Mouse (Mus musculus) mouse embryonic stem cell (cell line): ENCODE results near the gene Rab11fip3.

Experiments
- in situ Hi-C, 2 experiments: fragments of 300-500 bp; cut with MboI; formaldehyde crosslinking; loops; 1 replicate in 1 of 2; 3 replicates in 1 of 2; pipeline ENCODE4 v1.14.3; 2019 to 2020; ENCODE audit warnings: low sequenced_read_pairs in 2 of 2, low pct_unique_long_range_greater_than_20kb in 1 of 2, mixed read lengths in 1 of 2; ENCODE audit not compliant: unreplicated experiment in 1 of 2

Gene Rab11fip3

DNA sequence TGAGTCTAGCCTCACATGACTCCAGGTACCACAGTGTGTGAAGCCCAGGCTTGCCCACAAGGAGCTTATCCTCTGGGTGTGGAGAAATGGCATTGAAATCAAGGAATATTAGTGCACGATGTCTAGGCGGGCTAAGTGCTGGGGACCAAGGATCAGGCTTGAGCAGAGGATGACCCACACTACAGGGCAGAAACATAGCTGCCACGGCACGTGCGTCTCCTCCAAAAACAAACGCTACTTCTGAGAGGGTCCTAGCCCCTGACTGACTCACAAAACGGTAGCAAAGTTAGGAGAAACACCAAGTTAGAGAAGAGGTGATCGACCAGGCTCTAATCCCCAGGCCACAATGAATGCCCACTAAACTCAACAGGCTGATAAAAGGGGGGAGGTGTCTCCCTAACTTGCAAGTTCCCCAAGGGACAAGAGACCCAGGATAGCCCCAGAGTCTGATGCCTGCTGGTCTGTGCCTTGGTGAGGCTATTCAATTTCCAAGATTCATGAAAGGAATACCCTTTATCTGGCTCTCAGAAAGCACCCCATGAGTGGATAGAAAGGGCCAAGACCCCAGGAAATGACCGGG, 25.3 kb upstream of the Rab11fip3 start:
- in situ Hi-C loops: no loop called here

DNA sequence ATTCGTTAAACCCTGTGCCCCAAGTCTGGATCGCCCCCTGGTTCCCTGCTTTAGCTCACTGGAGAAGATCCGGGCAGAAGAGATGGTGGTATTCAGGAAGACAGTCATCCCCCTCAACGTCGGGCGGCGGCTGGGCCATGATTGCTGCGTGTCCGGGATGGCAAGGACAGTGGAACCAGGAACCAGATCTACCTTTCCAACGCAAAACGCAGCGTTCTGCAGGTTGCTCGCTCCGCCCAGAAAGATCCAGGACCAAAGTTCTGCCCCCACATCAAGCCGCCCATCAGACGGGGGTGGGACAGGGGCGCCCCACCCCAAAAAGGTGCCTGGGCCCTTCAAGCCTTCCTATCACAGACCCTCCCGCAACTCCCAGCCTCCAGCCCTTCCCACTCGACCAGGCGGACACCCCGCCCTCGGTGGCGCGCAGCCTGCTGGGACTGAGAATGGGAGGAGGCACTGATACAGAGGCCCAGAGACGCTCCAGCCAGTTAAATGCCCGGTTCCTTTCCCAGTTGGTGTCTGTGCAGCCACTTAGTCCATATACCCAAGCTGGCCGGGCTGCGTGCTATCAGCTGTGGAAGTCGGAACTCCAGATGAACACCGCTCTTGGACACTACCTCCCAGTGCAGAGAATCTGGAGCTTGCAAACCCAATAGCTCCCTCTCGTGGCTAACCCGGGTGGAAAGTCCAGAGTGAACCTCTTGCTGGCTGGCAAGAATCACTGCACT, 20.7 kb upstream of the Rab11fip3 start, which contains the start of gene Decr2:
Gene Decr2 (minus strand): TSS at position 433 of the 728 bp plus-strand sequence.
- in situ Hi-C loops: no loop called here

DNA sequence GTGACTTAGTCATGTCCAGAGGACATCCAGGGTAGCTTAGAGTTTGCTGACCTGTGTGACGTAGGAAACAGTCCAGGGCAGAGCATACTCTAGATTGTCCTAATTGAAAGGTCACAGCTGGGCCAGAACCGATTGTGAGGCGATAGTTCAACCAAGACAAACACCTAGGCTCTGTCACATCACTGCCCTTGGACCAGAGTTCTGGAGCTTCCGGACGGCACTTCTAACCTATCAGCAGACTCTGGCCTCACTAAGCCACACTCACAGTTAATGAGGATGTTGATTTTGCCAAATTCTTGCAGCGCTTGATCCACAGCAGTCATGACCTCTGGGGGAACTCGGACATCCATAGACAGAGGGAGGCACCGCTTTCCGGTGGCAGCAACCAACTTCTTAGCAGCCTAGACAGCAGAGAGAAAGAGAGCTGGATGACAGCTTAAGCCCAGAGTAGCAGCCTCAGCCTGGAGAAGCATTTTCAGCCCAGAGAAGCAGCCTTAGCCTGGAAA, 17.8 kb upstream of the Rab11fip3 start:
- in situ Hi-C loops: no loop called here

DNA sequence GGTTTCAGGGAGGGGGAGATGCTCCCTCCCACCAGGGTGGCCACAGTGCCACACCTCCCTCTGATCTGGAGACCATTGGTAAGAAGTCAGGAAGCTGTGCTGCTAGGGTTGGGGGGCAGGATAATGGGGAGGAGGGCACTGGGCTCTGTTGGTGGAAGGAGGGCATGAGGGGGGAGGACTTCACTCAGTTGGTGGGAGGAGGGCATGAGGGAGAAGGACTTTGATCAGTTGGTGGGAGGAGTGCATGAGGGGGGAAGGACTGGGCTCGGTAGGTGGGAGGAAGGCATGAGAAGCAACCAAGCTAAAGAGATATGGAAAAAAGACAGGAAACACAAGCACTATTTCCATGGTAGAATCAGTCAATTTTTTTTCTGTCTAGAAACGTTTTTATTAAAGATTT, 11.5 kb upstream of the Rab11fip3 start:
- in situ Hi-C loops: no loop called here

DNA sequence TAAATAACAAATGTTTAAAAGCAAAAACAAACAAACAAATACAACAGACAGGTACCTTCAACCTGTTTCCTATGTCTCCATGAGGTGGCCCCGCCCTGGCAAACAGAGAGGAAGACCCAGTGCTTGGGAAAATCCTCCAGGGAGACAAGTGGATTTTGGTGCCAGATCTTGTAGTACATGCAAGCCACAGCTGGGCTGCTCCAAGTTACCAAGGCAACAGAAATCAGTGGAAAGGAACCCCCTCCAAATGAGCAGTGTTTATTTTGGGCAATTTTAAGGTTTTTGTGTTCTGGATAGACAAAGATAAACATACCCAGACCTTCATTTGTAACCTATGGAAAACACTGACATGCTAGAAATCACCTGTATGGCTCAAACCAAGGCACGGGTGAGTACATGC, 9.5 kb upstream of the Rab11fip3 start:
- in situ Hi-C loops: no loop called here

DNA sequence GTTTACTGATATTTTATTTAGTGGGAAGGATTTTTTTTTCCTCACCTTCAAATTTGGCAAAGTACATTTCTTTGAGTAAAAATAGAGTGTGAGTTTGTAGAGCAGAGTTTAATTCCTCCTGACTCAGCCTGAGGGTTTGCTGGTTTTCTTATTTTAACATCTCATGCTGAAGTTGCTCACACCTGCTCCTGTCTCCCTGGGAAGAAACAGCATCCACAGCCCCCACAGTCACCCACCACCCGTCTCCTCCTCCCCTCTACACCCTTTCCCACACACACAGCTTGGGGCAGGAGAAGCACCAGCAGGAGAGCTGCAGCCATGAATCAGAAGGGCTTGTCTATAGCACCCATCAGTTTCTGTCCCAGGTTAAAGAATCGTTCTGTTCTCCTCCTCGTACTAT, 5.9 kb upstream of the Rab11fip3 start:
- in situ Hi-C loops: no loop called here

DNA sequence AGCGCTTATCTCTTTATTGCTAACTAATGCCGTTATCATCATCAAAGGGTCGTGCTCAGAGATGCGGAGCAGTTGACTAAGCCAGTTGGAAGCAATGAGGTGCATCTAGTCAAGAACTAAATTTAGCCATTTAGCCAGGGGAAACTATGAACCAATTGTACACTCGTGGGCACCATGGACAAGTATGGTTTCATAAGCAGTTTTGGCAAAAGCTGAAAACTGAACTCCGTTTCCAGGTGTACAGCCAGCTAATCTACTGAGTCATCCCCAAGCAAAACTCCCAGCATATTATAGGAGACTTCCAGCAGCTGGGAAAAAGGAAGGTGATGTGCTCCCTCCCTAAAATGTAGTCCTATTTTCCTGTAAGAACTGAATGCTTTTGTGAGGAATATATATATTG, 781 bp upstream of the Rab11fip3 start:
- in situ Hi-C loops: no loop called here

DNA sequence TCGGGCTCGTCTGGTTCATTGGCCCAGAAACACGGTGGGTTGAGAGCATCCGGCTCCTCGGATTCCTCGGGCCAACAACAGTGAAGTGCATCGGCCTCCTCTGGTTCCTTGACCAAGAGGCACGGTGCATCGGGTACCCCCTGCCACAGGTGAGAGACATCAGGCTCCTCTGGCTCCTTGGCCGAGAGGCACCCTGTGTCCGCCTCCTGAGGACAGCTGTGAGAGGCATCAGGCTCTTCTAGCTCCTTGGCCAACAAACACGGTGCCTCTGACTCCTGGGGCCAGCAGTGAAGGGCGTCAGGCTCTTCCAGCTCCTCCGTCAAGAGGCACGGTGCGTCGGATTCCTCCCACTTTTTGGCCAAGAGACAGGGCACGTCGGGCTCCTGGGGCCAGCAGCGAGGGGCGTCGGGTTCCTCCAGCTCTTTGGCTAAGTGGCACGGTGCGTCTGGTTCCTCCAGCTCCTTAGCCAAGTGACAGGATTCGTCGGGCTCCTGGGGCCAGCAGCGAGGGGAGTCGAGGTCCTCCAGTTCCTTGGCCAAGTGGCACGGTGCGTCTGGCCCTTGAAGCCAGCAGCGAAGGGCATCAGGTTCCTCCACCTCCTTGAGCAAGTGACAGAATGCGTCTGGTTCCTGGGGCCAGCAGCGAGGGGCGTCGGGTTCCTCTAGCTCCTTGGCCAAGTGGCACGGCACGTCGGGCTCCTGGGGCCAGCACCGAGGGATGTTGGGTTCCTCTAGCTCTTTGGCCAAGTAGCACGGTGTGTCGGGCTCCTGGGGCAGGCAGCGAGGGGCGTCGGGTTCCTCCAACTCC, 1.1 kb downstream of the Rab11fip3 start:
- in situ Hi-C loops: no loop called here

DNA sequence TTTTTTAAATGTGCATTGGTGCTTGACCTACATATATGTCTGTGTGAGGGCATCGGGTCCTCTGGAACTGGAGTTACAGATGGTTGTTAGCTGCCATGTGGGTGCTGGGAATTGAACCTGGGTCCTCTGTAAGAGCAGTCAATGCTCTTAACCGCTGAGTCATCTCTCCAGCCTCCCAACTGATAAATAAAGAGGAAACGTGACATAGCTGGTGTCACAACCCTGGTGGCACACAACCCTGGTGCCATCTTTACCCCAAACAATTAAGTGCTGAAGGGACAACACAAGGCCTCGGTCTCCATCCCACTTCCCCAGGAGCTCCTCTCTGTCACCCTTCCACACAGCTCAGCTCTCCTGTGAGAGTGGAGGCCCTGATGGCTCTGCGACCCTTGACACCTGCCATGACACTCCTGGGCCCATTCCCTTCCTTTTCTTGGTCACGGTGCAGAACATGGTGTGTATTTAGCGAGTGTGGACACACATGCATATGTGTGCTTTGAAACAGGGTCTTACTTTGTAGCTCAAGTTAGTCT, 2.8 kb downstream of the Rab11fip3 start:
- in situ Hi-C loops: no loop called here

DNA sequence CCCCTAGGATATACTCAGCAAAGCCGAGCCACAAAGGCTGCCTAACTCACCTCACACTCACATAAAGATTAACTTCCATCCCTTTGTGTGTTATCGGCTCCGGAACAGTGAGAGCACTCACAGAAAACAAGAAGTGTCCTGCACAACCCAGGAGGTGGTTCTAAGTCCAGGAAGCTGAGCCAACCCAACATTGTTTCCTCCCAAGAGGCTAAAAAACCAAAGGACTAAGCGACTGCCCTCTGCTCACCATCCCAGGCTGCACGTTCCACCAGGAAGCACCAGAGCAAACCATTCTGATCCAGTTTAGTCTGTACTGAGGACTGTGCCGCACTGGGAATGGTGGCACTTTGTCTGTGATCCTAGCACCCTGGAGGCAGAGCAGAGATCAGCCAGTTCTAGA, 4.4 kb downstream of the Rab11fip3 start:
- in situ Hi-C loops: no loop called here

DNA sequence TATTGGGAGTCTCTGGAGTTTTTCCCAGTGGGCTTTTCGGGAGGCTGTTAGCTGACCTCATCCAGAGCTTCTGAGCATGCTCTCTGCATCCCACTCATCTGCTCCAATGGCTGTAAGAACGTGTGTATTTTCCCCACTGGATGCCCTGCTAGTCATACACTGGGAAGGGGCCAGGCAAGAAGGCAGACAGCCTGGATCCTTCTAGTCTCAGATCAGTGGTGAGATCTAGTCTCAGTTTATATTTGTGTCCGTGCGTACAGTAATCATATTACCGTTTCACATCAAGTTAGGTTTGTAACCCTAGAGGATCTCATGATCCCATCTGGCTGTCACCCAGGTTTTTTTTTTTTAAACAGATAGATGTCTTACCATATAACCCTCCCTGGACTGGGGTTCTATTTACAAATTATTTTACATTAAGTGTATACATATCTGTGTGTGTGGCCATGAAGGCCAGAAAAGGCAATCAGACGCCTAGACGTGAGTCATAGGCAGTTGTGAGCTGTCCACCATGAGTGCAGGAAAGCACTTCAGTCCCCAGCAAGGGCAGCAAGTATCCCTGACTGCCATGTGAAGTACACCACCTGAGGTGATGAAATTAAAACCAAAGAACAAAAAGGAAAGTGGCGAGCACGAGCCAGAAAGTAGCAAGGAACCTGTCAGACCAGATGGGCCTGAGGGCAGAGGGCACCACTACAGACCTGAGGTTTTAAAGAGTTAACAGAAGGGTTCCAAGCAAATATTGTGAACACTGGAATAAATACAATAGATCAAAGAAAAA, 11.4 kb downstream of the Rab11fip3 start:
- in situ Hi-C loops: no loop called here

DNA sequence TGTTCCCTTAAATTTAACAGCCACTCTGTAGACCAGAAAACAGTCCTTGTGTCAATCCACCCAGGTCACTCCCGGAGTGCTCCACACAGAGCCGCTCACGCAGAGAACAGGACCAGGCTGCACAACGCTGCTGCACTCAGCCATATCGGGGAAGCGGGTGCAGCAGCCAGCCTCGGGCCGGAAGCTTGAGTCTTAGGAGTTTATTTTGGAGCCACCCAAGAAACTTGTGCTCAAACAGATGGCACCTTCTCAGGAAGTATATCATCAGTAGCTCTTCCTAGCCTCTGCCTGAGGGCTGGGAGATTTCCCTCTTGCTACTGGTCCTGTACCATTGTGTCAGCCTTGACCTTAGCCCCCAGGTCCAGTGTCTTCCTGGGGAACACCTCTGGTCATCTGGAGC, 12.1 kb downstream of the Rab11fip3 start:
- in situ Hi-C loops: no loop called here

DNA sequence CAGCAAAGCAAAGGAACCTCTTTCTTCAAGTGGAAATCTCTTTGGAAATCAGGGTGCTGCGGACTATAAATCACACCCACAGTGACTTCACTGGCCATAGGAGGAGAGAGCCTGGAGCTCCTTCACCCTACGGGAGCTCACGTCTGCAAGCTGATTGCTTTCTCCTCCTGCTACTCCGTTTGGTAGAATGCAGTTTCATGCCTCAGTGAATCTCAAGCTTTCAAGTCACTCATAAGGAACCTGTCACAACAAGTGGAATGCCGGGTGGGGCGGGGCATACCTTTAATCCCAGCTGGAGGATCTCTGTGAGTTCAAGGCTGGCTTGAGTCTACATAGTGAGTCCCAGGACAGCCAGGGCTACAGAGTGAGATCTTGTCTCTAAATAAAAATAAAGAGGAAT, 14.2 kb downstream of the Rab11fip3 start:
- in situ Hi-C loops: no loop called here

DNA sequence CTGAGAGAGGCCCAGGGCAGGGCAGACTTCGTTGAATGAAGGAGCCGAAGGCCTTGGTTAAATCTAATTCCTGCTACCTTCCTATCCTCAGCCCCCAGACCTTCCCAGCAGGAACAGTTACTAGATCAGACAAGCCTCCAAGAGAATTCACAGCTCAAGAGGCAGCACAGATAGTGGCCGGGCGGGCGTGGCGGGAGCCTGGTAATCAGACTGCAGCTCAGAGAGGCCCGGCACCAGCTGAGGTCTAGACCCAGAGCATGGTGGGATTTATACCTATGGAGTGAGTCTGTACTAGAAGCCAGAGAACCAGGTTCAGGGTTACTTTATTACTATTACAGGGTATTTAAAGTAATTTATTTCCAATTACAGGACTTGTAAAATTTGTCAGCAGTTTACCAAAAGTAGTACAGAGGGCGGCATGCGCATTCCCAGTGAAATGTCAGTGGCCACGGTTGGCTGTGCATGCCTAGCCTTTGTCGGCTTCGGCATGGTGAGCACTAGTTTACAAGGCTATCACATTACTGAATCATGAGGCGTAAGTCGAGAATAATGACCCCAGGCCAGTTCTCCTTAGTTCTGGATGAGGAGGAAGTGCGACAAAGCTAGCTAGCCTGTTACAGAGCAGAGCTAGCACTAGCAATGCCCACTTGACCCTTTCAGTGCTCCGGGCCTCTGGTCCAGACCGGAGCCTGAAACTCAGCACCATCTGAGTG, 15.1 kb downstream of the Rab11fip3 start:
- in situ Hi-C loops: no loop called here

DNA sequence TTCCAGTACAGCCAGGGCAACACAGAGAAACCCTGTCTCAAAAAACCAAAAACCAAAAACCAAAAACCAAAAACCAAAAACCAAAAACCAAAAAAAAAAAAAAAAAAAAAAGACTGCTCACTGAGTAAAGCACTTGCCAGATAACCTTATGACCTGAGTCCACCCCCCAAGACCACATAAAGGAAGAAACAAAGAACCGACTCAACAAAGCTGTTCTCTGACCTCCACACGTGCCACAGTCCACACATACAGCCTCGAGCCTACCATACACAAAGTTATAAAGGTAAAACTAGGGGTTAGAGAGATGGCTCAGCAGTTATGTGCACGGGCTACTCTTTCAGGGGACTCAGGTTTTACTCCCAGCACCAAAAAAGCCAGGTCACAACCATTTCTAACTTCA, 16.6 kb downstream of the Rab11fip3 start:
- in situ Hi-C loops: no loop called here

DNA sequence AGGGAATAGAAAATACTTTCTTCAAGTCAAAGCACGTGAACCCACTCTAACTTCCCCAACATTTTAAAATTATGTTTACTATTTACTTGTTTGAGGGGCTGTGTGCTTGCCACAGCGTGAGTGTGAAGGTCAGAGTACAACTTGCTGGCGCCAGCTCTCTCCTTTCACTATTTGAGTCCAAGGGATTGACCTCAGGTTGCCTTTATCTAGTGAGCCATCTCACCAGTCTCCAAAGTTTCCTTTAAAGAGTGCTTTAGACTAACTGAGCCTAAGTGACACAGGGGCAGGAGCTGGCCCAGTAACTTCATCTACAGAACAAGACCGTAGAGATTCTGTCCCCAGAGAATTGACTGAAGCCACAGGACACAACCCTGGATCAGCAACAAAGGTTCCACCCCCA, 17.3 kb downstream of the Rab11fip3 start:
- in situ Hi-C loops: no loop called here

DNA sequence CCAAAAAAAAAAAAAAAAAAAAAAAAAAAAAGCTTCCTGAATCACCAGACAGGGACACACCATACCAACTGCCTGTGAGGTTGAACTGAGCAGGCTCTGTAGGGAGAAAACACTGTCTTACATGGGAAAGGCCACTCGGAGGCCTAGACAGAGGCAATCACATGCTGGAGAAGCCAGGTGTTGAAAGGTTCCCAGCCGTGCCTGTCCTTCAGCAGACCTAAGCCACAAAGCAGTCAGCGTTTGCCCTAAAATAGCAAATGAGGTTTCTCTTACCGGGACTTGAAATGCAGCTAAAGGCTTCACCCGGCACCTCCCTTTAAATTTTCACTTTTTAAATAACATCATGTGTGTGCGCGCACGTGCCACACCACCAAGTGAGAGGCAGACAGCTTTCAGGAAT, 21.2 kb downstream of the Rab11fip3 start:
- in situ Hi-C loops: no loop called here
